Mouse (Mus musculus) midbrain, postnatal 0 days (tissue): Measurements from ENCODE around the gene Kcnh6. TPM values are rescaled to one million over a fixed set of nuclear protein-coding genes. Genes with fewer than 3 reads are reported as not detected.
A peak's percentile ranks its signal among the peaks of the same experiment; 100 is the strongest.

ENCODE experiments used
- ATAC-seq: fragments of 200-750 bp; cut with Nextera tagmentation; 2 replicates; pipeline ENCODE4 v1.8.0; 2017; ENCODE audit warnings: moderate number of reproducible peaks, mild to moderate bottlenecking, moderate TSS enrichment, moderate library complexity; ENCODE audit not compliant: low FRiP score
- DNase-seq: peaks from one replicate; pipeline ENCODE4 v3.0.0-alpha.2; 2015; ENCODE audit warnings: low spot score
- H3K27ac ChIP-seq: fragments of 300-500 bp; sonication (generic); 2 replicates; pipeline ENCODE4 v1.5.1; 2014; ENCODE audit warnings: low read depth, mild to moderate bottlenecking, low read length, mixed read lengths
- H3K27me3 ChIP-seq: fragments of 300-500 bp; sonication (generic); 2 replicates; pipeline ENCODE4 v1.6.1; 2014; ENCODE audit warnings: low read length, control low read depth, mixed read lengths; ENCODE audit not compliant: insufficient read depth
- H3K36me3 ChIP-seq: fragments of 300-500 bp; sonication (generic); 2 replicates; pipeline ENCODE4 v1.6.1; 2014; ENCODE audit warnings: low read length, control low read depth, mixed read lengths; ENCODE audit not compliant: insufficient read depth
- H3K4me1 ChIP-seq: fragments of 300-500 bp; sonication (generic); 2 replicates; pipeline ENCODE4 v1.6.1; 2014; ENCODE audit warnings: mild to moderate bottlenecking, control low read depth, antibody characterized with exemption, low read length, mixed read lengths; ENCODE audit not compliant: insufficient read depth
- H3K4me2 ChIP-seq: fragments of 300-500 bp; sonication (generic); 2 replicates; pipeline ENCODE4 v1.6.1; 2014; ENCODE audit warnings: low read depth, mild to moderate bottlenecking, low read length, mixed read lengths; ENCODE audit not compliant: poor library complexity, severe bottlenecking
- H3K4me3 ChIP-seq: fragments of 300-500 bp; sonication (generic); 2 replicates; pipeline ENCODE4 v1.5.1; 2014; ENCODE audit warnings: low read depth, mild to moderate bottlenecking, low read length, moderate library complexity
- H3K9ac ChIP-seq: fragments of 300-500 bp; sonication (generic); replicated peaks from 2 replicates; pipeline ENCODE4 v1.6.1; 2014; ENCODE audit warnings: mild to moderate bottlenecking, low read length, moderate library complexity, mixed read lengths; ENCODE audit not compliant: poor library complexity, severe bottlenecking
- H3K9me3 ChIP-seq: fragments of 300-500 bp; sonication (generic); 2 replicates; pipeline ENCODE4 v1.6.1; 2016; ENCODE audit warnings: low read length, control low read depth
- CTCF ChIP-seq: IDR thresholded peaks from 2 replicates; pipeline ENCODE4 v1.5.1; 2016; ENCODE audit warnings: antibody characterized with exemption, mild to moderate bottlenecking
- WGBS: fragments of 180-500 bp; shearing (Covaris S2); extraction: QIAGEN DNeasy Blood & Tissue Kit; methylation state at CpG from one replicate; pipeline ENCODE4 v1.1.7; 2014; 5-methylcytosine and 5-hydroxymethylcytosine counted together
- polyA plus RNA-seq: library from polyadenylated mRNA; unstranded; fragments of >200 nt; fragmentation: Nextera tagmentation; extraction: Ambion mirVana; gene quantifications from 2 replicates; pipeline ENCODE4 v1.2.1, GENCODE M21; 2015
- total RNA-seq: library from RNA; depleted of rRNA; stranded (reverse); fragments of >200 nt; gene quantifications from 2 replicates; pipeline ENCODE4 v1.2.3, GENCODE M21; 2014

The Kcnh6 gene
- total and polyA plus RNA-seq, 2 experiments from 2014 or later: 3.1 TPM

GRCm38 (mm10) chr11:105968948-105969347, 39.0 kb upstream of the Kcnh6 start:
- no peaks in the 10 kb centered on the region for H3K36me3 ChIP-seq
- TF ChIP-seq CTCF: no peak
- H3K9me3 ChIP-seq: no peaks in the 10 kb centered on the region
- 45% methylated on average over 10 of the region's 10 CpGs for WGBS
- H3K27me3 ChIP-seq: no peaks in the 10 kb centered on the region; the same call in 1 of the 2 replicates
- H3K4me1 ChIP-seq: peaks cover 10% of the 10 kb centered on the region; the same call in 1 of the 2 replicates
- peak overlapping the region; percentile 72 for H3K9ac ChIP-seq
- H3K4me3 ChIP-seq: peak overlapping the region; percentile 62; the same call in 1 of the 2 replicates
- H3K27ac ChIP-seq: no peak overlapping the region
- DNase-seq: no peak
- peak overlapping the region; percentile 96 for H3K4me2 ChIP-seq
- no peak for ATAC-seq

DNA sequence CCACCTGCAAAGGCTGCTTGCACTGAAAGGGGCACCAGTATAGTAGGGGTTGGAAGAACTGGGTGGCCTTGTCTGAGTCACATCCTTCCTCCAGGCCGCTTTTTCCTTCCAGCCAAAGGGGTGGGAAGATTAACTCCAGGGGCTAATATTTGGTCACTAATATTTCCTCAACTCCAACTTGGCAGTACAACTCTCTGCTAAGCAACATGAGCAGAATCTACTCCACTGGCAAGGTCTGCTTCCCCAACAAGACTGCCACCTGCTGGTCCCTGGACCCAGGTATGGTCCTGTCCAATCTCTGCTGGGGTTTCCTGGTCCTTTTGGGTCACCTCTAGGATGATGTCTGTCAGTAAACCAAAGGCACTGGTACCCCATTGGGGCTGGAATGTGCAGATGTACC, 38.4 kb upstream of the Kcnh6 start:
- 65% methylated on average over 1 of the region's 1 CpGs for WGBS
- H3K4me1 ChIP-seq: peaks cover 10% of the 10 kb centered on the region; the same call in 1 of the 2 replicates
- no peak overlapping the region for H3K27ac ChIP-seq
- H3K36me3 ChIP-seq: no peaks in the 10 kb centered on the region
- peak; percentile 70 for TF ChIP-seq CTCF
- no peaks in the 10 kb centered on the region for H3K9me3 ChIP-seq
- no peaks in the 10 kb centered on the region; the same call in 1 of the 2 replicates for H3K27me3 ChIP-seq
- H3K4me2 ChIP-seq: no peak overlapping the region
- ATAC-seq (no peak), DNase-seq (peak; percentile 30)
- H3K9ac ChIP-seq: no peak overlapping the region
- no peak overlapping the region for H3K4me3 ChIP-seq

DNA sequence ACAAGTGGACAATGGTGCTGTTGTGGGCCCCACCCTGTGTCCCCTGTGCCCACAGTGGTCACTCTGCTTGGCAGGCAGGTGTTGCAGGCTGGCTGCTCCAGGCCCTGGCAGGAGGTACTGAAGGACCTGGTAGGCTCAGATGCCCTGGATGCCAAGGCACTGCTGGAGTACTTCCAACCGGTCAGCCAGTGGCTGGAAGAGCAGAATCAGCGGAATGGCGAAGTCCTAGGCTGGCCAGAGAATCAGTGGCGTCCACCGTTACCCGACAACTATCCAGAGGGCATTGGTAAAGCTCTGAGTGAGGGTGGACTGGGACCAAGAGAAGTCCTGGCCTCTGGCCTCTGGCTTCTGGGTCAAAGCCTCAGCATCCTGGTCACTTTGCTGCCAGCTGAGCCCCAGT, 33.3 kb upstream of the Kcnh6 start:
- H3K4me1 ChIP-seq: no peaks in the 10 kb centered on the region
- no peak overlapping the region for H3K4me3 ChIP-seq
- DNase-seq (peak; percentile 18), ATAC-seq (no peak)
- H3K9ac ChIP-seq: no peak overlapping the region
- no peak for TF ChIP-seq CTCF
- 96% methylated on average over 6 of the region's 6 CpGs for WGBS
- H3K27me3 ChIP-seq: no peaks in the 10 kb centered on the region; the same call in 1 of the 2 replicates
- no peaks in the 10 kb centered on the region for H3K9me3 ChIP-seq
- H3K4me2 ChIP-seq: no peak overlapping the region
- no peak overlapping the region for H3K27ac ChIP-seq
- H3K36me3 ChIP-seq: 0 out of 2 replicates have a peak, but pooled peaks cover 2% of the 10 kb centered on the region

GRCm38 (mm10) chr11:105975050-105975449, 32.9 kb upstream of the Kcnh6 start:
- Histone ChIP-seq H3K4me3 (no peak overlapping the region), H3K27ac (no peak overlapping the region)
- no peak for ATAC-seq

GRCm38 (mm10) chr11:105975636-105976035, 32.3 kb upstream of the Kcnh6 start:
- H3K4me3 ChIP-seq: no peak overlapping the region
- H3K36me3 ChIP-seq: 0 out of 2 replicates have a peak, but pooled peaks cover 2% of the 10 kb centered on the region
- no peaks in the 10 kb centered on the region for H3K27me3 ChIP-seq
- TF ChIP-seq CTCF: no peak
- ATAC-seq (no peak), DNase-seq (no peak)
- H3K4me1 ChIP-seq: no peaks in the 10 kb centered on the region
- 93% methylated on average over 5 of the region's 5 CpGs for WGBS
- no peaks in the 10 kb centered on the region for H3K9me3 ChIP-seq
- no peak overlapping the region for H3K4me2 ChIP-seq
- H3K9ac ChIP-seq: no peak overlapping the region
- H3K27ac ChIP-seq: no peak overlapping the region

More at GRCm38 (mm10) chr11:105975050-105975449, 32.9 kb upstream of the Kcnh6 start:
- no peaks in the 10 kb centered on the region for H3K9me3 ChIP-seq
- no peak for DNase-seq
- no peak for TF ChIP-seq CTCF
- 0 out of 2 replicates have a peak, but pooled peaks cover 2% of the 10 kb centered on the region for H3K36me3 ChIP-seq
- H3K4me1 ChIP-seq: no peaks in the 10 kb centered on the region
- WGBS: 76% methylated on average over 3 of the region's 3 CpGs
- H3K4me2 ChIP-seq: no peak overlapping the region
- no peak overlapping the region for H3K9ac ChIP-seq
- no peaks in the 10 kb centered on the region; the same call in 1 of the 2 replicates for H3K27me3 ChIP-seq

- no peak overlapping the region for H3K9ac ChIP-seq
- H3K4me3 ChIP-seq: no peak overlapping the region
- 79% methylated on average over 2 of the region's 2 CpGs for WGBS
- no peak overlapping the region for H3K4me2 ChIP-seq
- ATAC-seq (no peak), DNase-seq (no peak)
- no peaks in the 10 kb centered on the region for H3K4me1 ChIP-seq
- no peak overlapping the region for H3K27ac ChIP-seq
- no peak for TF ChIP-seq CTCF
- no peaks in the 10 kb centered on the region for H3K27me3 ChIP-seq
- H3K36me3 ChIP-seq: 0 out of 2 replicates have a peak, but pooled peaks cover 2% of the 10 kb centered on the region
- H3K9me3 ChIP-seq: no peaks in the 10 kb centered on the region
Measured at GRCm38 (mm10) chr11:105978232-105978631, 29.7 kb upstream of the Kcnh6 start.
